Mouse (Mus musculus) forebrain, embryonic 16.5 days (tissue): ENCODE measurements around the gene Zfhx2. TPM values are rescaled to one million over a fixed set of nuclear protein-coding genes. Genes with fewer than 3 reads are reported as not detected.

Source experiments
- ATAC-seq: fragments of 200-750 bp; cut with Nextera tagmentation; 2 replicates; pipeline ENCODE4 v1.8.0; 2017; ENCODE audit warnings: mild to moderate bottlenecking, moderate library complexity
- H3K27ac ChIP-seq: fragments of 300-500 bp; sonication (generic); 2 replicates; pipeline ENCODE4 v1.5.1; 2014; ENCODE audit warnings: low read length, control low read depth
- H3K27me3 ChIP-seq: fragments of 300-500 bp; sonication (generic); replicated peaks from 2 replicates; pipeline ENCODE4 v1.6.1; 2014; ENCODE audit warnings: low read length; ENCODE audit not compliant: control insufficient read depth, insufficient read depth
- H3K36me3 ChIP-seq: fragments of 300-500 bp; sonication (generic); 2 replicates; pipeline ENCODE4 v1.6.1; 2014; ENCODE audit not compliant: control insufficient read depth, insufficient read depth
- H3K4me1 ChIP-seq: fragments of 300-500 bp; sonication (generic); replicated peaks from 2 replicates; pipeline ENCODE4 v1.6.1; 2014; ENCODE audit warnings: low read length; ENCODE audit not compliant: control insufficient read depth, insufficient read depth
- H3K4me2 ChIP-seq: fragments of 300-500 bp; sonication (generic); 2 replicates; pipeline ENCODE4 v1.6.1; 2014; ENCODE audit warnings: mild to moderate bottlenecking, low read length, control low read depth
- H3K4me3 ChIP-seq: fragments of 300-500 bp; sonication (generic); replicated peaks from 2 replicates; pipeline ENCODE4 v1.5.1; 2014; ENCODE audit warnings: mild to moderate bottlenecking, low read length, control low read depth
- H3K9ac ChIP-seq: fragments of 300-500 bp; sonication (generic); replicated peaks from 2 replicates; pipeline ENCODE4 v1.6.1; 2014; ENCODE audit warnings: low read depth, low read length, control low read depth
- H3K9me3 ChIP-seq: fragments of 300-500 bp; sonication (generic); 2 replicates; pipeline ENCODE4 v1.6.1; 2016; ENCODE audit warnings: low read length; ENCODE audit not compliant: control insufficient read depth
- WGBS: fragments of 180-500 bp; shearing (Covaris S2); extraction: QIAGEN DNeasy Blood & Tissue Kit; methylation state at CpG from one replicate; pipeline ENCODE4 v1.1.7; 2014; 5-methylcytosine and 5-hydroxymethylcytosine counted together
- polyA plus RNA-seq: library from polyadenylated mRNA; unstranded; fragments of >200 nt; fragmentation: Nextera tagmentation; extraction: Ambion mirVana; gene quantifications from 2 replicates; pipeline ENCODE4 v1.2.1, GENCODE M21; 2015

Zfhx2 gene
- 21.5 and 32.9 TPM in 2 replicates for polyA plus RNA-seq

GRCm38 (mm10) chr14:55092011-55092577, at the start of gene Zfhx2:
Gene Zfhx2, minus strand, starts transcription at chr14:55092324.
- H3K4me1 ChIP-seq, result peaks cover 64% of the 10 kb centered on the region
- H3K9me3 ChIP-seq, result no peaks in the 10 kb centered on the region
- H3K36me3 ChIP-seq, result no peaks in the 10 kb centered on the region
- H3K4me3 ChIP-seq, result peak within 1 kb of the TSS; percentile 75
- peak within 1 kb of the TSS; percentile 98 for H3K9ac ChIP-seq
- no peaks in the 10 kb centered on the region for H3K27me3 ChIP-seq
- H3K4me2 ChIP-seq, result peak within 1 kb of the TSS; percentile 89
- H3K27ac ChIP-seq, result peak within 1 kb of the TSS; percentile 95
- ATAC-seq, result peak; percentile 91
- under 1% methylated on average over 34 of the region's 34 CpGs for WGBS

- no peak overlapping the region for H3K27ac ChIP-seq
These were observed 47.2 kb upstream of the Zfhx2 start for GRCm38 (mm10) chr14:55139313-55139712.

GRCm38 (mm10) chr14:55135676-55136075, 43.6 kb upstream of the Zfhx2 start:
- WGBS, result 56% methylated on average over 8 of the region's 8 CpGs
- Histone ChIP-seq H3K27me3 (no peaks in the 10 kb centered on the region), H3K36me3 (no peaks in the 10 kb centered on the region), H3K27ac (no peak overlapping the region), H3K4me2 (no peak overlapping the region), H3K4me3 (no peak overlapping the region), H3K9ac (no peak overlapping the region), H3K9me3 (no peaks in the 10 kb centered on the region), H3K4me1 (no peaks in the 10 kb centered on the region)
- ATAC-seq, result no peak

More at GRCm38 (mm10) chr14:55139313-55139712, 47.2 kb upstream of the Zfhx2 start:
- no peaks in the 10 kb centered on the region for H3K27me3 ChIP-seq
- H3K36me3 ChIP-seq, result no peaks in the 10 kb centered on the region
- ATAC-seq, result no peak
- no peak overlapping the region for H3K4me2 ChIP-seq
- no peaks in the 10 kb centered on the region for H3K4me1 ChIP-seq
- no peak overlapping the region for H3K9ac ChIP-seq
- no peak overlapping the region for H3K4me3 ChIP-seq
- 26% methylated on average over 7 of the region's 7 CpGs for WGBS
- H3K9me3 ChIP-seq, result no peaks in the 10 kb centered on the region

- Histone ChIP-seq H3K27me3 (no peaks in the 10 kb centered on the region), H3K9me3 (no peaks in the 10 kb centered on the region)
- no peak for ATAC-seq
These were observed 34.4 kb upstream of the Zfhx2 start for GRCm38 (mm10) chr14:55126521-55126920.

GRCm38 (mm10) chr14:55125711-55126110, 33.6 kb upstream of the Zfhx2 start:
- Histone ChIP-seq H3K4me2 (no peak overlapping the region), H3K9ac (no peak overlapping the region), H3K4me3 (no peak overlapping the region), H3K27me3 (no peaks in the 10 kb centered on the region), H3K27ac (no peak overlapping the region), H3K36me3 (no peaks in the 10 kb centered on the region), H3K4me1 (peaks cover 8% of the 10 kb centered on the region), H3K9me3 (no peaks in the 10 kb centered on the region)
- 83% methylated on average over 5 of the region's 5 CpGs for WGBS
- no peak for ATAC-seq

More at GRCm38 (mm10) chr14:55126521-55126920, 34.4 kb upstream of the Zfhx2 start:
- Histone ChIP-seq H3K9ac (no peak overlapping the region), H3K4me3 (no peak overlapping the region), H3K4me1 (peaks cover 8% of the 10 kb centered on the region), H3K36me3 (no peaks in the 10 kb centered on the region), H3K4me2 (no peak overlapping the region), H3K27ac (no peak overlapping the region)
- WGBS, result 79% methylated on average over 7 of the region's 7 CpGs

GRCm38 (mm10) chr14:55122359-55122758, 30.2 kb upstream of the Zfhx2 start:
- H3K27me3 ChIP-seq, result no peaks in the 10 kb centered on the region
- H3K4me3 ChIP-seq, result no peak overlapping the region
- H3K27ac ChIP-seq, result no peak overlapping the region
- no peaks in the 10 kb centered on the region for H3K9me3 ChIP-seq
- peak overlapping the region; percentile 14; the same call in 1 of the 2 replicates for H3K4me2 ChIP-seq
- H3K4me1 ChIP-seq, result peaks cover 10% of the 10 kb centered on the region
- ATAC-seq, result peak; percentile 13
- H3K36me3 ChIP-seq, result no peaks in the 10 kb centered on the region
- 0 out of 2 replicates have a peak overlapping the region, but pooled peaks have one; percentile 14 for H3K9ac ChIP-seq
- 15% methylated on average over 8 of the region's 8 CpGs for WGBS

- Histone ChIP-seq H3K27me3 (no peaks in the 10 kb centered on the region), H3K9me3 (no peaks in the 10 kb centered on the region), H3K4me3 (no peak overlapping the region), H3K36me3 (no peaks in the 10 kb centered on the region), H3K4me1 (peaks cover 14% of the 10 kb centered on the region), H3K27ac (no peak overlapping the region), H3K4me2 (peak overlapping the region; percentile 14; the same call in 1 of the 2 replicates), H3K9ac (0 out of 2 replicates have a peak overlapping the region, but pooled peaks have one; percentile 14)
- 9% methylated on average over 5 of the region's 5 CpGs for WGBS
- ATAC-seq, result peak; percentile 57
These were observed 29.8 kb upstream of the Zfhx2 start for GRCm38 (mm10) chr14:55121947-55122346.

- no peaks in the 10 kb centered on the region for H3K9me3 ChIP-seq
- ATAC-seq, result no peak
- H3K4me3 ChIP-seq, result no peak overlapping the region
- H3K27me3 ChIP-seq, result no peaks in the 10 kb centered on the region
- H3K27ac ChIP-seq, result no peak overlapping the region
- H3K4me1 ChIP-seq, result peaks cover 19% of the 10 kb centered on the region
- no peak overlapping the region for H3K9ac ChIP-seq
- H3K4me2 ChIP-seq, result no peak overlapping the region
- H3K36me3 ChIP-seq, result no peaks in the 10 kb centered on the region
- WGBS, result 68% methylated on average over 4 of the region's 4 CpGs
These were observed 27.5 kb upstream of the Zfhx2 start for GRCm38 (mm10) chr14:55119421-55120134.

GRCm38 (mm10) chr14:55118852-55119251, 26.7 kb upstream of the Zfhx2 start:
- H3K4me3 ChIP-seq, result no peak overlapping the region
- 53% methylated on average over 4 of the region's 4 CpGs for WGBS
- no peak overlapping the region for H3K4me2 ChIP-seq
- H3K4me1 ChIP-seq, result peaks cover 27% of the 10 kb centered on the region
- ATAC-seq, result no peak
- no peak overlapping the region for H3K27ac ChIP-seq
- H3K27me3 ChIP-seq, result no peaks in the 10 kb centered on the region
- no peaks in the 10 kb centered on the region for H3K36me3 ChIP-seq
- H3K9me3 ChIP-seq, result no peaks in the 10 kb centered on the region
- H3K9ac ChIP-seq, result no peak overlapping the region
